Mouse (Mus musculus) lung, postnatal 0 days (tissue): ENCODE measurements around the gene Gm20388.

Source experiments
- CTCF ChIP-seq: IDR thresholded peaks from 2 replicates; pipeline ENCODE4 v1.5.1; 2016; ENCODE audit warnings: antibody characterized with exemption, mild to moderate bottlenecking
- EP300 ChIP-seq: IDR thresholded peaks from 2 replicates; pipeline ENCODE4 v1.6.1; 2016; ENCODE audit warnings: antibody characterized with exemption, mild to moderate bottlenecking, control low read depth

GRCm38 (mm10) chr8:121968542-121968941 lies 2057.9 kb downstream of the Gm20388 start:
- TF ChIP-seq EP300 (no peak), CTCF (no peak)
